Mouse (Mus musculus): ENCODE measurements around the gene Pnp2.

DNA sequence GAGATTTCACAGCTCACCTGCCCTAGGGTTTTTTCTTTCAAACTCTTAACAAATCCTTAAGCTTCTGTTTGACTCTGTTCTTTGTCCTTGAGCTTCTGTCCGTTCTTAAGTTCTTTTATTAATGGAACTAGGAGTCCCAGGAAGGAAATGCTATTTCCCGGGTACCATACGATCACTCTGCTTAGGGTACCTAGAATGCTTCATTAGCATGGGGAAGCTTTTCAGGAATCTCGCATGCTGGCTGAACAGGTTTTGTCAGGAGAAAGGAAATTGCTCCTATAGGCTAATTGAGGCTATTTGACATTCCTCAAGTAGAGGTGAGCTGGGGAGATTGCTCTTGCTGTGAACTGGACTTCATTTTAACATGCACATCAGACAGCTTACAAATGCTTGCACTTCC, 17.9 kb downstream of the Pnp2 start:
- TF ChIP-seq CTCF (IDR thresholded peaks at IDR 0.05; ENCODE audit: low read depth), result no peak
- TF ChIP-seq EP300 (IDR thresholded peaks at IDR 0.05; ENCODE audit: low read depth), result no peak

Measured in liver, postnatal 0 days (tissue).